Mouse (Mus musculus): ENCODE measurements around the gene Ubald1.

DNA sequence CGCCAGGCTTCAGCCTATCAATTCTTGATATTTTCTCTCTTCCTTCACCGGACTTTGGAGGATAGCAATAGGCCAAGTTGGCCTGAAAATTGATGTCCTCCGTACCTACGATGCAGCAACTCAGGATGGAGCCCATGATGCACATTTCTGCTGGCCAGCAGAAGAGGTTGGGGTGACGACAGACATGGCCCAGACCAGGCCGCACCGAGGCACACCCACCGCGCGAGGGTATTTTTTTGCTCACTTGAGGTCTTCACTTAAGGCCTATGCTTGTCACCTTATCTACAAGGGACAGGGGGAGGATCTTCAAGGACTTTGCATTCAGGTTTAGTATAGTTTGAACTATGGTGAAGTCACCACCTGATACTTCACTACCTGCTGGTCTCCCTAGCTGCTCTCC lies 4.8 kb upstream of the Ubald1 start:
- TF ChIP-seq FLI1 (IDR thresholded peaks at IDR 0.05; ENCODE audit: low read length) (no peak), GATA1 (IDR thresholded peaks at IDR 0.05; ENCODE audit: borderline replicate concordance, low read length) (no peak)
